Mouse (Mus musculus) cerebellum, postnatal 36 days (tissue): ENCODE measurements around the gene Rccd1.
A peak's percentile ranks its signal among the peaks of the same experiment; 100 is the strongest.
"Not testable (repeated sequence)": the region's sequence is repeated elsewhere in the genome, so short reads cannot be mapped to it uniquely, and the experiment has no call there.

Source experiments
- DNase-seq, 2 experiments: peaks; one replicate each; pipeline ENCODE4 v3.0.0; 2021 to 2022; ENCODE audit warnings: mixed read lengths in 2 of 2

Gene Rccd1

GRCm38 (mm10) chr7:80343270-80344018 lies 19.2 kb upstream of the Rccd1 start:
- DNase-seq: no peak

GRCm38 (mm10) chr7:80342858-80343257 lies 18.6 kb upstream of the Rccd1 start, which contains the start of gene Hddc3:
Gene Hddc3 (plus strand): TSS chr7:80343104.
- DNase-seq: peak; percentile 98 to 99

- DNase-seq: no peak
Observed at GRCm38 (mm10) chr7:80341793-80342192, 17.5 kb upstream of the Rccd1 start.

GRCm38 (mm10) chr7:80340793-80341192 lies 16.5 kb upstream of the Rccd1 start, which contains the start of gene Unc45a:
Gene Unc45a (minus strand): TSS chr7:80341005.
- DNase-seq: peak; percentile 69 to 72

- DNase-seq: peak; percentile 99
Observed at GRCm38 (mm10) chr7:80339793-80340628, 15.8 kb upstream of the Rccd1 start.

GRCm38 (mm10) chr7:80339371-80339770 lies 15.1 kb upstream of the Rccd1 start:
- DNase-seq: peak; percentile 49 to 52

GRCm38 (mm10) chr7:80336932-80337331 lies 12.7 kb upstream of the Rccd1 start:
- no peak for DNase-seq

GRCm38 (mm10) chr7:80334848-80335247 lies 10.6 kb upstream of the Rccd1 start:
- no peak for DNase-seq

GRCm38 (mm10) chr7:80331433-80331832 lies 7.2 kb upstream of the Rccd1 start:
- DNase-seq: no peak

- DNase-seq: peak in 1 of 2 experiments; percentile 57
Observed at GRCm38 (mm10) chr7:80330278-80330677, 6.0 kb upstream of the Rccd1 start.

GRCm38 (mm10) chr7:80326076-80326475 lies 1.8 kb upstream of the Rccd1 start:
- DNase-seq: no peak

GRCm38 (mm10) chr7:80325292-80325868 lies 1.1 kb upstream of the Rccd1 start:
- no peak for DNase-seq

GRCm38 (mm10) chr7:80324816-80325119 lies 514 bp upstream of the Rccd1 start:
- DNase-seq: not testable (repeated sequence)

GRCm38 (mm10) chr7:80323336-80323735 lies 918 bp downstream of the Rccd1 start:
- DNase-seq: no peak

GRCm38 (mm10) chr7:80319846-80320496 lies 4.3 kb downstream of the Rccd1 start:
- DNase-seq: no peak

- DNase-seq: no peak
Observed at GRCm38 (mm10) chr7:80318670-80319069, 5.6 kb downstream of the Rccd1 start.

- no peak for DNase-seq
Observed at GRCm38 (mm10) chr7:80317439-80318115, 6.7 kb downstream of the Rccd1 start.

- no peak for DNase-seq
Observed at GRCm38 (mm10) chr7:80315733-80316132, 8.5 kb downstream of the Rccd1 start.

GRCm38 (mm10) chr7:80310771-80311170 lies 13.5 kb downstream of the Rccd1 start:
- no peak for DNase-seq

- no peak for DNase-seq
Observed at GRCm38 (mm10) chr7:80307766-80308165, 16.5 kb downstream of the Rccd1 start.

- DNase-seq: no peak
Observed at GRCm38 (mm10) chr7:80301522-80301921, 22.7 kb downstream of the Rccd1 start.

GRCm38 (mm10) chr7:80299568-80299967 lies 24.7 kb downstream of the Rccd1 start:
- DNase-seq: no peak
